Mouse (Mus musculus) subcutaneous adipose tissue, adult 2 months (tissue): Measurements from ENCODE around the gene Gm28042. TPM values are rescaled to one million over a fixed set of nuclear protein-coding genes. Genes with fewer than 3 reads are reported as not detected.

Experiments
- polyA plus RNA-seq: library from polyadenylated mRNA; depleted of rRNA; stranded (reverse); fragments of >200 nt; gene quantifications from 2 replicates; pipeline ENCODE4 v1.2.3, GENCODE M21; 2012; ENCODE audit warnings: low replicate concordance; rRNA removed

Gm28042 gene
- 3.3 and 4.9 TPM in 2 replicates for polyA plus RNA-seq

GRCm38 (mm10) chr2:120026984-120027949, at the start of gene Gm28042, which contains the start of gene Jmjd7:
Gene Gm28042, plus strand, starts transcription at chr2:120027493.
Gene Jmjd7, plus strand, starts transcription at chr2:120027483.

GRCm38 (mm10) chr2:120032726-120033467, 5.6 kb downstream of the Gm28042 start, which contains the start of gene Pla2g4b:
Gene Pla2g4b, plus strand, starts transcription at chr2:120033417.

Other genes with a start within 250 kb of the Gm28042 start
- gene Rpap1, start 240.0 kb upstream of the Gm28042 start, polyA plus RNA-seq = 16.6 and 25.9 TPM in 2 replicates
- gene Tyro3, start 229.8 kb upstream of the Gm28042 start, polyA plus RNA-seq = 1.9 and 12.4 TPM in 2 replicates
- 17.6 and 42.1 TPM in 2 replicates for gene Mga, start 130.3 kb upstream of the Gm28042 start, polyA plus RNA-seq
- gene Mapkbp1, start 54.8 kb upstream of the Gm28042 start, polyA plus RNA-seq = 22.1 and 36.1 TPM in 2 replicates
- 7.9 and 14.1 TPM in 2 replicates for gene Jmjd7, start within 50 bp of the Gm28042 start, polyA plus RNA-seq
- 4.3 and 7.6 TPM in 2 replicates for gene Pla2g4b, start 5.9 kb downstream of the Gm28042 start, polyA plus RNA-seq
- gene Ehd4, start 127.1 kb downstream of the Gm28042 start, polyA plus RNA-seq = 44.2 and 57.4 TPM in 2 replicates
- gene Pla2g4e, start 217.8 kb downstream of the Gm28042 start, polyA plus RNA-seq = 0.09 and 0.22 TPM in 2 replicates